Mouse (Mus musculus): ENCODE results near the gene Ripor1.
"Not testable (repeated sequence)": the region's sequence is repeated elsewhere in the genome, so short reads cannot be mapped to it uniquely, and the experiment has no call there.

Ripor1 gene

GRCm38 (mm10) chr8:105604804-105605381 is at the start of gene Ripor1:
Gene Ripor1, plus strand, starts transcription at chr8:105605255.
- DNase-seq (ENCODE audit: low spot score): peak; percentile 70

GRCm38 (mm10) chr8:105562863-105563262 is 42.2 kb upstream of the Ripor1 start:
- DNase-seq (ENCODE audit: low spot score): no peak

DNA sequence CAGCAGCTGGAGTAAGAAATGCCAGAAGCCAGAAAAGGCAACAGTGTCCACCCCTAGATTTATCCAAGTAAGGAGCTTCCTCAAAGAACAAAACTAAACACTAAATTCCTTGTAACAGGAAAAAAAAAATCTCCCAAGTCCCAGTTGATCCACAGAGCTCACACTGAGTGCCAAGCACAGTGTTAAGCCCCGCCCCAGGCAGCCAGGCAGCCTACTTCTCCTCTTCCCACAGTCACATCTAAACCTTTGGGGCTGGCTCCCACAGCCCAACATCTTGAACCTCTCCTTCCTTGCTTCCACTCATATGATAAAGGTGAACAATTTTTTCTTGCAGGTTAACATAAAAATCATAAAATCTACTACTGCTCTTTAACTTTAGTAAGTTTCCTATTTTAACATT is 41.2 kb upstream of the Ripor1 start:
- no peak for DNase-seq (ENCODE audit: low spot score)

GRCm38 (mm10) chr8:105564573-105565229 is 40.4 kb upstream of the Ripor1 start:
- not testable (repeated sequence) for DNase-seq (ENCODE audit: low spot score)

DNA sequence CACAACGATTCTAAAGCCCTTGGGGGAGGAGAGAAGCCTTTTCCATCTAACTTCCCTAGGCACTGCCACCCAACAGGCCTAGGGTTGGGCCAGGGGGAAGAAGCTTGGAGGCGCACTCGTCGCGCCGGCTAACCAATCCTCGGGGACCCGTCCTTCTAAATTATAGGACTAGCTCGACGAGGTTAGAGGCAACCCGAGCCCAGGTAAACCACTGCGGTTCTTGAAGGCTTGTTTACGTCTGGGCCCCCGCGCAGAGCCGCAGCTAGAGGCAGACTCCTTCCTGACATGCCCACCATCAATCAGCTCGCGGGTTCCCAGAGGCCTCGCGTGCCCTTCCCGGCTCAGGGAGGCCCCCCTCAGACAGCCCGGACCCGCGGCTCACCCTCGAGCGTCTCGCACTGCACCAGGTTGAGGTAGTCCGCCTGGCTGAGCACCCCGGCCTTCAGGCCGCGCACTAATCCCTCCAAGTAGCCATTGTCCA is 39.6 kb upstream of the Ripor1 start:
- DNase-seq (ENCODE audit: low spot score): no peak

DNA sequence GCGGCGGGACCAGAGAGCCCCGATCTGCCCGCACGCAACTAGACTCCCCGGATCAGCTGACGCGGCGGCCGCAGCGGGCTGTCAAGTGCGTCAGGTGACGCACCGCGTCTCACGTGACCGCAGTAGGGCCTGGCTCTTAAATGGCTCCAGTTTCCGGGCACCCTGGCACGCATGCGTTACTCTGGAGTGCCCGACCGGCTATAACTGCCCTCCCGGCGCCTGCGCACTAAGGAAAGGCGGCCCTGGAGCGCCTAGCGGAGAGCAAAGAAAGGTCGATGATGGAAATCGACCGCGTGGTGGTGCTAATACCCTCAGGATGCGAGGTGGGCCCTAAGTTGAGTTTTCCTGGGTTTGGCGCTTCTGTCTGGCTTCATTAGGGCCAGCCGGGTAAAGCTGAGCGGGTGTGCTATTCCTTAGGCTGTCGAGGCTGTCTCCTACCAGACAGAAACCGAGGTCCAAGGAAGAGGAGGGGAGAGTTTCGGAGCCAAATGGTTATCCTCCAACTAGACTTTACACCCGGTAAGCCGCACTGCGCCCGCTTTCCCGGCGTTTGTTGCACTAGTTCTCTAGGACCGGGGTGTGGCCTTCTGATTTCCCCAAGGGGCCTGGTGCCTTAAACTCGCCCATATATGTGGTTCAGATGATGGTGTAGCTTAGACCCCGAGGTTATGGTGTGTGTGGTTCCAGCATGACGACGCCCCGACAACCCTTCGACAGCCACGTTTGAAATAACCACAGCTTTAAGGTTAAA is 38.9 kb upstream of the Ripor1 start, which contains the start of gene Atp6v0d1:
Gene Atp6v0d1, minus strand, starts transcription at position 96 of the 751 bp plus-strand sequence.
- DNase-seq (ENCODE audit: low spot score): peak; percentile 97

DNA sequence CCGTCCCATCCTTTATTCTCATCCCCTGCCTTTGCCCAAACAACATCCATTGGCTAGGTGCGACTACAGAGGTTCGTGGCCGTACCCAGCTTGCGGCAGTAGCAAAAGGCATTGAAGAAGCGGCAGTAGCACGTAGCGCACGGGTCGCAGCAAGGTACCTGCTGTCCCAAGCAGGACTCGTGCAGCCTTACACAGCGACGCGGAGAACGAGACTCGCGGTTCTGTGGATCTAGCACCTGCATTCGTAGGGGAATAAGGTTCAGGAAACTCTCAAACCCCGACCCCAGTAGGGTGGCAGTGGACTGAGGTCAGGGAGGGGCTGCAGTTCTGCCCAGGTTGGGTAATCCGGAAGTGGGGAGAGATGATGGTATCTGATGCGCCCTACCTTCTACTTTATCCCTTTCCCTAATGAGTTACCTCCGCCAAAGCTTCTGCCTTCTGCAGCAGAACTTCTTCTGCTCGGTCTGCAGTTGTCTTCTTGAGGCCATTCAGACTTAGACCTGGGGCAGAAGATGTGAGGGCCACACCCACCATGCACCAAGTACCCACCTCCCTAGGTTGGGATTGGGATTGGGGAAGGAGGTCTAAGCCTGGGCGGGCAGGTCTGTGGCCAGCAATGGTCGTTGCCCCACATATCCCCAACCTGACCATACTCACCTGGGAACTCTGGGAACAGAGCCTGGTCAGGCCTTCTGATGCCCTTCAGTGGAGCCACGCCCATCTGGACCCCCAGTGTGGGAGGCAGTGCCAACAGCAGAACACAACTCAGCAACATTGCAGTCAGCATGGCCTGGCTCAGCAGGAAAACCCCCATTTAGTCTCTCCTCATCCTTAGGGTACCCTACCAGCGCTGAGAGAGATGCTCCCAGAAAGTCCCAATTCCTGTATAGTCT is 38.1 kb upstream of the Ripor1 start:
- DNase-seq (ENCODE audit: low spot score): no peak

GRCm38 (mm10) chr8:105571810-105572209 is 33.2 kb upstream of the Ripor1 start:
- DNase-seq (ENCODE audit: low spot score): no peak

DNA sequence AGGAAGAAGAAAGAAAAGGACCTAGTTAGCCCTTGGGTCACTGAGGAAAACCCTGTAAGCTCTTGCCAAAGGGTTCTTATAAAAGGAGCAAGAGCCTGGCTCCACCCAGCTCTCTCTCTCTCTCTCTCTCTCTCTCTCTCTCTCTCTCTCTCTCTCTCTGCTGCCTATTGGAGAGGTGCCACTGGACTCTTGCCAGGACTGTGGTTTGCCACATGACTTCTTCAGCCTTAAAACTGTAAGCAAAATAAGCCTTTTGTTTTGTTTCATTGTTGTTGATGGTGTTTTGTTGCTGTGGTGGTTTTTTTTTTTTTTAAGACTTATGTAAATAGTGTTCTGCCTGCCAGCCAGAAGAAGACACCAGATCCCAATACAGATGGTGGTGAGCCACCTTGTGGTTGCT is 31.6 kb upstream of the Ripor1 start:
- DNase-seq (ENCODE audit: low spot score): no peak

DNA sequence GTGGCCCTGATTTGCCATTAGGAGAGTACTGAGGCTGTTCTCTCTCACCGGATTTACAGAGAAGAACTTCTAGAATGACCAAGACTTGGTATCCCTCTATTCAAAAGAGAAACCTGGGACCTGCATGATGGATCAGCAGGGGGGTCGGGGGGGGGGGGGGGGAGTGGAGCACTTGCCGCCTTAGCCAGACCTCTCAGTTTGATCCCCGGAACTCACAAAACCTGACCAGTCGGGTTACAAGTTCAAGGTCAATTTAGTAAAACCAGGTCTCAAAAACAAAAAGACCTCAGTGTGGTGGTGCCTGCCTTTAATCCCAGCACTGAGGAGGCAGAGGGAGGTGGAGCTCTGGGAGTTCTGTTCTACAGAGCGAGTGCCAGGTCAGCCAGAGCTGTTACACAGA is 30.3 kb upstream of the Ripor1 start:
- no peak for DNase-seq (ENCODE audit: low spot score)

DNA sequence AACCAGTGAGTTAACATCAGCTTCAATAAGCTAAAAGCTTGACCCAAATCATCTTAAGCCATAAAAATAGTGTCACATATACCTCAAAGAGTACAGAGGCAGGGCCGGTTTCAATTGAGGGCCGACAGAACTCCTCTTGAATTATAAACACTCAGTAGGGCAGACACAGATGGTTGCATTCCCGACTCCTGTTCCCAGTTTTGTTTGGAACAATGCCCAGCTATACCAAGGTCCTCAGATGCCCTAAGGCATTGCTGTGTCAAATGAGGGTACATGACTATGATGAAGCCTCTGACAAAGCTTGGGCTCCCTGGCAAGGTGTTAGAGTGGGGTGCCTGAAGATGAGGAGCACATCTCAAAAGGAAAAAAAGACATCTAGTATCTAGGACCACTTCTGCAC is 29.5 kb upstream of the Ripor1 start:
- no peak for DNase-seq (ENCODE audit: low spot score)

DNA sequence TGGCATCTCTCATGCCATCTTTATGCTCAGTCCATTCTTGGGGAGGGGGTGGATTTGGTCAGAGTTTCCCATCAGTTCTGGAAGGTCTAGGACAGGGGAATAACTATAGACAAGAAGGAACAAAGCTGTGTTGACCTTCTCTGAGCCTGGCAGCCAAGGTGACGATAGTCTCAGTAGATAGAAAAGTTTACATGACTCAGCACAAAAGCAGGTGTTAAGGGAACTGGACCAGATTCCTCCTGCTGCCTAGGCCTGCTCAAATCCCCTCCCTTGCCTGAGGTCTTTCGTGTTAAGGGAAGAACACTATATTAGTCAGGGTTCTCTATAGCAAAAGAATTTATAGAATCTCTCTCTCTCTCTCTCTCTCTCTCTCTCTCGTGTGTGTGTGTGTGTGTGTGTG is 25.3 kb upstream of the Ripor1 start:
- DNase-seq (ENCODE audit: low spot score): no peak

- DNase-seq (ENCODE audit: low spot score): no peak
These were observed 12.6 kb upstream of the Ripor1 start for GRCm38 (mm10) chr8:105592431-105592830.

GRCm38 (mm10) chr8:105593859-105594258 is 11.2 kb upstream of the Ripor1 start:
- DNase-seq (ENCODE audit: low spot score): no peak

- DNase-seq (ENCODE audit: low spot score): no peak
These were observed 10.4 kb upstream of the Ripor1 start for GRCm38 (mm10) chr8:105594451-105595242.

- peak; percentile 58 for DNase-seq (ENCODE audit: low spot score)
These were observed 8.6 kb upstream of the Ripor1 start for GRCm38 (mm10) chr8:105596362-105597034.

- no peak for DNase-seq (ENCODE audit: low spot score)
These were observed 6.3 kb upstream of the Ripor1 start for GRCm38 (mm10) chr8:105598777-105599176.

DNA sequence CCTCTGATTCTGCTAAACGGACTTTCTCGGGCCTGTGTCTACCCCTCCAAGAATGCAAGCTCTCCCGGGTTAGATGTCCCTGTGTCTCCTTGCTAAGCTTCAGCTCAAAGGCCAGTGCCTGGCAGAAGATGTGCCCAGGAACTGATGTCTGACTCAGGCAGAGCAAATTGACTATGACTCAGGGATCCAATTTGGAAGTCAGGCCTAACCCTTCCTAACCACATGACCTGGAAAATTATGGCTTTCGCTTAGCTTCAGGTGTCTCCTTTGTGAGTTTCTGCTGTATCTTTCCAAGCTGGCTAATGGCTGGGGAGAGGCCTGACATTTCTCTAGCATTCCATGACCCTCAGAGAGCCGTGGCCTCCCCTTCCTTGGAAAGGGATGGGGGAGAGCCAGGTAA is 3.8 kb upstream of the Ripor1 start:
- DNase-seq (ENCODE audit: low spot score): no peak

DNA sequence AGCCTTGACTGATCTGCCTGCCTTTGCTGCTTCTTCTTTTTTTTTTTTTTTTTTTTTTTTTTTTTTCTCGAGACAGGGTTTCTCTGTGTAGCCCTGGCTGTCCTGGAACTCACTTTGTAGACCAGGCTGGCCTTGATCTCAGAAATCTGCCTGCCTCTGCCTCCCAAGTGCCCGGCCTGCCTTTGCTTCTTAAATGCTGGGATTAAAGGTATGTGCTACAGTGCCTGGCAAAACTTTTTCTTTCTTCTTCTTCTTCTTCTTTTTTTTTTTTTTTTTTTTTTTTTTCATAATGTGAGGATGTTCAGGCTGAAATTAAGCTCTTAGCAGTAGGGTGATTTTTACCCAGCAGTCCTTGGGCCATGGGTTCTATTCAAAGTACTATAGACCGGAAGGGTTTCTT is 2.5 kb upstream of the Ripor1 start:
- not testable (repeated sequence) for DNase-seq (ENCODE audit: low spot score)

- peak; percentile 49 for DNase-seq (ENCODE audit: low spot score)
These were observed 585 bp downstream of the Ripor1 start for GRCm38 (mm10) chr8:105605491-105606188.
